Mouse (Mus musculus) frontal cortex, postnatal 14 days (tissue): Measurements from ENCODE around the gene Atf6.

Experiments
- DNase-seq, 2 experiments: peaks; one replicate each; pipeline ENCODE4 v3.0.0; 2022; ENCODE audit warnings: low spot score in 2 of 2

Atf6 gene

GRCm38 (mm10) chr1:170657643-170658314, 209.8 kb downstream of the Atf6 start:
- DNase-seq = no peak

- no peak for DNase-seq
Measured at GRCm38 (mm10) chr1:170657228-170657521, 210.4 kb downstream of the Atf6 start.

DNA sequence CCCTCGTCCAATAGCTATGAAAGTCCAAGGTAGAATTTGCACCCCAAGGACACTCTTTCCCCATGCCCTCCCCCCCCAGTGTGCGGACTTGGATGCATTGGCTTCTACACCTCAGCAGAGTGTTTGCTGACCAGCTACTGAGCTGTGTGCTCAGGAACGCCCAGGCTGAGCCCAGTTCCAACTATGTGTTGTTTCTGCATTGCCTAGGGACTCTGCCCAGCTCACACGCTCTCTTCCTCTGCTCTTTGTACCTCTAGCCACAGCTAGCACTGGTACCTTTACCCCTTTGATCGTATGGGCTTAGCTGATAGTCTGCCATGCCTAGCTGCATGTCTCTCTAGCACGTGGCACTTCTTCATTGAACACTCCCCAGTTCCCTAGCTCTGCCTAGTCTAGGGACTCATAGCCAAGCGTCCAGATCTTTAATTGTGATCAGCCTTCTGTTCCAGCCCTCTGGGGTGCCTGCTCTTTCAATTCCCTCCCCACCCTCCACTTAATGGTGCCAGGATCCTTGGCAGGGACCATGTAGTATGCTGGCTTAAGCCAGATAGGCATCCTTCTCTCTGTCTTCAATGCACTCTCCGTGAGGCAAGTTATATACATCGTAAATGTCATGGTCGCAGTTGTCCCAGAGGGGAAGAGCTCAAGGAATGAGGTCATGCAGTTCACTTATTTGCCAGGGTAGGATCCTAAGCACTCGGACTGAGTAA, 210.9 kb downstream of the Atf6 start:
- no peak for DNase-seq

DNA sequence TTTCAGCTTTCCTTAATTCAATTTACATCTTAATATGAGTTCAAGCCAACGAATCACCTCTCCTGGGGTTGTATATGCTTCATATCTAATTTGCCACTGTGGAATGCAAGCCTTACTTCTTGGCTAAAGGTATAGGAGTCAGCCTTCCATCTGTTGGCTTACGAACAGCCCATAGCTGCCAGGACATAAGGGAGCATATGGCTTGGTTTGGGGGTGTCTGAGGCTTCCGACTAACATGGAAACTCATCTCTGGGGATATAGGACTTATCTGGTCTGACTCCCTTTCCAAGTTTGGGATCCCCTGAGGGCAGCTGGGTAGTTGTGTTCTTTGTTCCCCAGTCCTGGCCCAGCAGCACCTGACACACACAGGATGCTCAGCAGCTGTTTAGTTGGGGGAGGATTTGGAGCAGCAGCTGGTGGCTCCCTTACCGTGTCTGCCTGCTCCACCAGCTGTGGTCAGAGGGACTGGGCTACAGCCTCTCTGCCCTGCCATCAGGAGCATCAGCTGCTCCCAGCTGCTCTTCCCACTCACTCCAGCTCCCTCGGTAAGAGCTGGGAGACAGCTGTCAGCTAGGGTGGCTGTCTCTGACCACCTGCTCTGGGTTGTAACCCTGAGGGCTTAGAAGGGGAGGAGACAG, 212.2 kb downstream of the Atf6 start:
- DNase-seq = no peak
